Mouse (Mus musculus): ENCODE data around the gene St3gal5. TPM values are rescaled to one million over a fixed set of nuclear protein-coding genes. Genes with fewer than 3 reads are reported as not detected.
A peak's percentile ranks its signal among the peaks of the same experiment; 100 is the strongest.

The St3gal5 gene
- polyA plus RNA-seq, 1 experiment from 2014 or later, result 40.0 TPM

DNA sequence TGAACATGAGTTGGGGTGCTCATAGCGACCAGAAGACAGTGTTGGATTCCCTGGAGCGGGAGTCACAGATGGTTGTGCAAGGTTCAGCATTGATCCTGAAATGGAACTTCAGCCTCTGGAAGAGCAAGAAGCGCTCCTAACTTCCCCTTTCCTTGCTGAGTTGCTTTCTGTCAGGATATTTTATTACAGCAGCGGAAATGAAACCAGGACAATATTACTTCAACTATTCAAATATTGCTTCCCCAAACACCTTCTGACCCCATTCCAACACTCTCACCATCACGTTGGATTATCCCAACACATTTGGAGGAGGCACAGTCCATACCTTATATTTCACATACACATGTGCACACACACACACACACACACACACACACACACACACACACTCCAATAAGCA, 64.4 kb downstream of the St3gal5 start:
- Histone ChIP-seq H3K9me3 (replicated peaks) (no peaks in the 10 kb centered on the region), H3K4me1 (0 out of 2 replicates have a peak, but pooled peaks cover 10% of the 10 kb centered on the region), H3K36me3 (no peaks in the 10 kb centered on the region), H3K27ac (replicated peaks) (no peak overlapping the region), H3K27me3 (ENCODE audit: low read depth, poor library complexity, severe bottlenecking) (no peaks in the 10 kb centered on the region), H3K4me3 (no peak overlapping the region)
- DNase-seq (ENCODE audit: low spot score), result no peak
- 88% methylated on average over 5 of the region's 5 CpGs for WGBS

DNA sequence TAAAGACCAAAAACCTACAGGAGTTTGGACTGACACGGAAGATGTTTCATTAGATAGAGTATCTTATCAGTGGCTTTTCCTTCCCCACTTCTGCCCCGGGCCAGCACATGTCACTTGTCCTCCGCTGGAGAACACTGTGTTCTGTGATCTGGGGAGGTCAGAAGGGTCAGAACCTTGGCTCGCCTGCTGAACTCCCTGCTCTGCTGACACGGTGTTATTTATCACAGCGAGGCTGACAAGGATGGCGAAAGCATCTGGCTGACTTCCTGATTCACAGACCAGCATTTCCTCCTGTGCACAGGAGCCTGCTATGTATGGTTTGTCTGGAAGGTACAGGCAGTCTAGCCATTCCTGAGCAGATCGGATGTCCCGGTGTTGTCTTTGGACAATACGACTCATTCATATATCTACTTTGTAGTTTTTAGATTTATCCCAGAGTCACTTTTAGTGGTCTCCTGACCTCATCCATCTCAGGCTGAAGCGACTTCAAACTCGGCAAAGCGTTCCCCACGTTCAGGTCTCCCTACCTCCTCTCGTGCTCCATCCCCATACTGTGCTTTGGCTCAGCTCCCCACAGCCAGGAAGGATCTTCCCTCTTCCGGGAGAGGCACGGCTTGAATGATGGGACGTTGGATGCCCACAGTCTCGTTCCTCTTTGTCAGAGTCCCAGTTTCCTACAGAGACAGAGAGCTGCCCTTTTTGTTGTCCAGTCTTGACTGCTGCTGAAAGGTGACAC, 64.9 kb downstream of the St3gal5 start:
- WGBS, result 71% methylated on average over 19 of the region's 19 CpGs
- no peak for DNase-seq (ENCODE audit: low spot score)
- Histone ChIP-seq H3K4me3 (no peak overlapping the region), H3K27ac (replicated peaks) (no peak overlapping the region; the same call in 1 of the 2 replicates), H3K9me3 (replicated peaks) (no peaks in the 10 kb centered on the region), H3K4me1 (0 out of 2 replicates have a peak, but pooled peaks cover 10% of the 10 kb centered on the region), H3K36me3 (no peaks in the 10 kb centered on the region), H3K27me3 (ENCODE audit: low read depth, poor library complexity, severe bottlenecking) (no peaks in the 10 kb centered on the region)

DNA sequence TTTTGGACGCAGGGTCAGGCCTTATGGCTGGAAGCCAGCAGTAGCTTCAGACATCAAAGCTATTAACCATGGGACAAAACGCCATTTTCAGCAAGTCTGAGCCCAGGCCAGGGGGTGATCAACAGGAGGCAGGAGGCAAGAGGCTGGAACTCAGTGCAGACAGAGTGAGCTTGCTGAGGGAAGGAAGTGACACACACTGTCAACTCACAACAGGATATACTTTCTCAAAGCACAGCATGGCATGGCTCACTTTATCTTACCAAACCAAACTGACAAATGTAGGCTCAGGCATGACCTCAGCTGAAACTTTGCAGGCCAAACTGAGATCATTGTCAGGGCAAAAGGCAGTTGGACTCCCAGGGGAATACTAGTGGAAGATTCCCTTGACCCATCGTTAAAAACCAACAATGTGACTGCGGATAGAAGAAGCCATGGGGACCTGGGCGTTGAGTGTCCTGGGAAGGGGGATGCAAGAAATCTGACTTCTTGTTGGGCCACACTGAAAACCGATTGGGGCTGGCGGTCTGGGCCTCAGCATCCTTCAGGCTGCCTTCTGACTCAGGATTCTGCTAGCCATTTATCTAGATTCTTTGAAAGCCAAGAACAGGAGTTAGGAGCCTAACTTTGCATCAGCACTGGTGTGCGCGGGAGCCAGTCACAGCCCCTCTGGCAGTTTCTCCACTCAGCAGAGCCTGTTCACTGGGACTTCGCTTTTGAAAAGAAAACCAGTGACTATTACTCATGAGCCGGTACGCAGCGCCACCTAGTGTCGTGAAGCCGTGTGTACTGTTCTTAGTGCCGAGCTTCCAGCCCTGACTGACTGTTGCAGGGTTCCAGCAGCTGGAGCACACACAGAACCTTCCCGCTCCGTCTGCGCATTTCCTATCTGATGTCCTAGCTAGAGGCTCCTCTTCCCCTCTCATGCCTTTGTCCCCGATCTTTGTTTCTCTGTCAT, 67.2 kb downstream of the St3gal5 start:
- H3K27ac ChIP-seq (replicated peaks), result peak overlapping the region; percentile 2; the same call in 1 of the 2 replicates
- 0 out of 2 replicates have a peak, but pooled peaks cover 10% of the 10 kb centered on the region for H3K4me1 ChIP-seq
- H3K36me3 ChIP-seq, result no peaks in the 10 kb centered on the region
- H3K4me3 ChIP-seq, result no peak overlapping the region
- no peaks in the 10 kb centered on the region for H3K27me3 ChIP-seq (ENCODE audit: low read depth, poor library complexity, severe bottlenecking)
- H3K9me3 ChIP-seq (replicated peaks), result no peaks in the 10 kb centered on the region
- 23% methylated on average over 20 of the region's 20 CpGs for WGBS
- peak; percentile 90 for DNase-seq (ENCODE audit: low spot score)

DNA sequence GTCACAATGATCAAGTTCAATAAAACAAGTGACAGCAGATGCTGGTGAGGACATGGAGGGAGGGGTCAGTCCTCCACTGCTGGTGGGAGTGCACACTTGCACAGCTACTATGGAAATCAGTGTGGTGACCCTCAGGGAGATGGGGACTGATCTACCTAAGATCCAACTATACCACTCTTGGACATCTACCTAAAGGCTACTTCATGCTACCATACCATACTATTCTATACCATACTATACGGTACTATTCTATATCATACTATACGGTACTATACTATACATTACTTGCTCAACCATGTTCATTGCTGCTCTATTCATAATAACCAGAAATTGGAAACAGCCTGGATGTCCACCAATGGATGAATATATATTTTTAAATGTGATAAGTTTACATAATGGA, 68.5 kb downstream of the St3gal5 start:
- H3K4me3 ChIP-seq, result no peak overlapping the region
- H3K9me3 ChIP-seq (replicated peaks), result no peaks in the 10 kb centered on the region
- no peak overlapping the region for H3K27ac ChIP-seq (replicated peaks)
- 49% methylated on average over 2 of the region's 2 CpGs for WGBS
- no peaks in the 10 kb centered on the region for H3K36me3 ChIP-seq
- 0 out of 2 replicates have a peak, but pooled peaks cover 10% of the 10 kb centered on the region for H3K4me1 ChIP-seq
- H3K27me3 ChIP-seq (ENCODE audit: low read depth, poor library complexity, severe bottlenecking), result no peaks in the 10 kb centered on the region
- no peak for DNase-seq (ENCODE audit: low spot score)

DNA sequence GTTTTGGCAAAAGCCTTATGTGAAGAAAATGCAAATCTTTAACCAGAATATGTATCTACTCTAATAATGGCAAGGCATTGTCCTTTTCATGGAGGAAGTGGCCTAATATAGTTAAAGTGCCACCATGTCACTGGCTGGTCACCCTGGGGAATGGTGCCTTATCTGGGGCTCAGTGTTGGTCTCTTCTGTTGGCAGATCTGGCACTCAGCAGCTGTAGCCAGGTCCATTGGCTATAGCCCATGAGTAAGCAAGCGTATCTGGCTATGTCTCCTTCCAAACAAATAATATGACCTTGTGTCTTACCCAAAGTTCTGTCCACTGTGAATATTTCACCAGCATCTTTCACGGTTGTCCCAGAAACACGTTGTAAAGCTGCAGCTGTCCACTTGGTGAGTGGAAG, 74.0 kb downstream of the St3gal5 start:
- WGBS, result 84% methylated on average over 3 of the region's 3 CpGs
- Histone ChIP-seq H3K9me3 (replicated peaks) (no peaks in the 10 kb centered on the region), H3K27ac (replicated peaks) (no peak overlapping the region)

DNA sequence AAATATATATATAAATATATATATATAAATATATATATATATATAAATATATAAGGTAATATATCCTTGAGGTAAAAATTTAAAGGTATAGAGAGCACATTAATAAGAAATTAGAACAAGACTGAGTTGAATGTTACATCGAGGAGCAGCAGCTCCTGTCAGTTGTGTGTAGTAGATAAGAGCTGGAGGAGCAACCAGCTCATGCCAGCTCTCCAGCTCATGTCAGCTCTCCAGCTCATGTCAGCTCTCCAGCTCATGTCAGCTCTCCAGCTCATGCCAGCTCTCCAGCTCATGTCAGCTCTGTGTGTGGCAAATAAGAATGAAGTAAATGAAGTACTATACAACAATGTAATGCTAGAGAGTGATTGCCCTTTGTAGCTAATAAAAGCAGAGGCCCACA, 76.0 kb downstream of the St3gal5 start:
- H3K9me3 ChIP-seq (replicated peaks), result no peaks in the 10 kb centered on the region
- WGBS, result 90% methylated on average over 1 of the region's 1 CpGs
- DNase-seq (ENCODE audit: low spot score), result no peak
- H3K4me3 ChIP-seq, result no peak overlapping the region
- no peaks in the 10 kb centered on the region for H3K27me3 ChIP-seq (ENCODE audit: low read depth, poor library complexity, severe bottlenecking)
- H3K27ac ChIP-seq (replicated peaks), result no peak overlapping the region
- peaks cover 10% of the 10 kb centered on the region for H3K4me1 ChIP-seq
- no peaks in the 10 kb centered on the region for H3K36me3 ChIP-seq

More for the DNA sequence above, 74.0 kb downstream of the St3gal5 start:
- no peak overlapping the region for H3K4me3 ChIP-seq
- DNase-seq (ENCODE audit: low spot score), result no peak
- peaks cover 10% of the 10 kb centered on the region for H3K4me1 ChIP-seq
- H3K36me3 ChIP-seq, result no peaks in the 10 kb centered on the region
- no peaks in the 10 kb centered on the region for H3K27me3 ChIP-seq (ENCODE audit: low read depth, poor library complexity, severe bottlenecking)

DNA sequence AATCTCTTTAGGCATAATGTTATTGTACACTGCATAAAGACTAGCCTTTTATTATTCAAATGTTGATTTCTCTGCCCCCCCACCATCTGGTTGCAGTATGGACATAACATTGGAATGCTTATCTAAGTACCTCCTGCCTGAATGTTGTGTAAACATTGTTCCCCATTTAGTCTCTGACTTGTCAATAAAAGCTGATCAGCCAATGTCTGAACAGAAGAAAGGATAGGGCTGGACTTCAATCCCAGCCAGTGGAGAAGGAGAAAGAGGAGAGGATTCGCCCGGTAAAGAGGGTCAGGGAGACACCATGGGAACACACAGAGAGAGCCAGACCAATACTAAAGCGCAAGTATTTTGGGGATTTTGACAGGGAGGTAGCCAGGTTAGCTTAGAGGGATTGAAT, 78.0 kb downstream of the St3gal5 start:
- Histone ChIP-seq H3K27me3 (ENCODE audit: low read depth, poor library complexity, severe bottlenecking) (no peaks in the 10 kb centered on the region), H3K4me1 (peaks cover 10% of the 10 kb centered on the region), H3K4me3 (no peak overlapping the region), H3K27ac (replicated peaks) (no peak overlapping the region), H3K9me3 (replicated peaks) (no peaks in the 10 kb centered on the region), H3K36me3 (no peaks in the 10 kb centered on the region)
- DNase-seq (ENCODE audit: low spot score), result no peak
- 39% methylated on average over 3 of the region's 3 CpGs for WGBS

DNA sequence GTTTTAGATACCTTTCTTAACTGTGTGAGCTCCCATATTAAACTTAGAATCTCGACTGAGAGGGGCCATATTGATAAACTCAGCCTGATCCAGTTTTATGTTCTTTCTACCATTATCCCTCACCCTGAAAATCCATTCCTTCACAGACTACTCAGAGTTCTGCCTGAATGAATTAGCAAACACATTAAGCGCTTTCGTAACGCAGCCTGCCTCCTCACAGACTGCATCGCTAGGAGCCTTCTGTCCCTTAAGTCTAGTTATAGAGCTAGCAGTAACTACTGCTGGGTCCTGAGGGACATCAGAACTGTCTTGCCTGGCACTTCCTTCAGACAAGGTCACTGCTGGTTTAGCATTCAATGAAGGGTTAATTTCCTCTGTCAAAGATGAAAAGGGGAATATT, 78.6 kb downstream of the St3gal5 start:
- Histone ChIP-seq H3K36me3 (no peaks in the 10 kb centered on the region), H3K27me3 (ENCODE audit: low read depth, poor library complexity, severe bottlenecking) (no peaks in the 10 kb centered on the region), H3K27ac (replicated peaks) (no peak overlapping the region), H3K4me3 (no peak overlapping the region), H3K9me3 (replicated peaks) (no peaks in the 10 kb centered on the region), H3K4me1 (peaks cover 10% of the 10 kb centered on the region)
- no peak for DNase-seq (ENCODE audit: low spot score)
- WGBS, result 84% methylated on average over 5 of the region's 5 CpGs

DNA sequence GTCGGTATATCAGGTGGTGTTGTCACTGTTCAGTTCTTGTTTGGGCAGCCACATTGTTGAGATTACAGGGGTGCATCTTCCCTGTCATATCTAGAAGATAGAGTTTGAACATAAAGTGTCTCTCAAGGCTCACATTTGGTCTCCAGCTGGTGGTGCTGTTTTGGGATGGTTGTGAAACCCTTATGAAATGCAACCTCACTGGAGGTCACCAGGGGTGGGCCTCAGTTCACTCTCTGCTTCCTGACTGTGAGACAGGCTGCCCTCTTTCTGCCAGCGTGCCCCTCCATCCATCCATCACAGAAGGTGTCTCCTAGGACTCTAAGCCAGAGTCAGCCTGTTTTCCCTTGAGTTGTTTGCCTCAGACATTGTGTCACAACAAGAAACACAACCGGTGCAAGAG, 80.0 kb downstream of the St3gal5 start:
- Histone ChIP-seq H3K9me3 (replicated peaks) (no peaks in the 10 kb centered on the region), H3K36me3 (no peaks in the 10 kb centered on the region), H3K4me3 (no peak overlapping the region), H3K4me1 (peaks cover 10% of the 10 kb centered on the region), H3K27me3 (ENCODE audit: low read depth, poor library complexity, severe bottlenecking) (no peaks in the 10 kb centered on the region), H3K27ac (replicated peaks) (no peak overlapping the region)
- DNase-seq (ENCODE audit: low spot score), result no peak
- WGBS, result 80% methylated on average over 3 of the region's 3 CpGs

DNA sequence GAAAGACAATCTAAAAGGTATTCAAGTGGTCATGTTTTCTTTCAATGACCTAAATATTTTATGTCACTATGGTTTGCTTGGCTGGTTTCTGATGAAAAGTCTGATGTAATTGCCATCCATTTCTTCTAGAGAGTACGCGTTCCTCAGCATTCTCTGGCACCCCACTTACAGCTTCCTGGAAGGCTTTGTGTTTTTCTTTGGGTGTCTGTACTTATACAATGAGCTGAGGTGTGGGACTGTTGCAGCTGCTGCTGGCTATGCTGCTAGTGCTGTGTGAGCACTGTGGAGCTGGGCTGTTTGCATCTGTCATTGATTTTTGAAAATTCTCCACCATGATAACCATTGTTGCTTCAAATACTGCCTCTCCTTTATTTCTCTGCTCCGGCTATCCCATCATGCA, 81.6 kb downstream of the St3gal5 start:
- no peak for DNase-seq (ENCODE audit: low spot score)
- Histone ChIP-seq H3K27me3 (ENCODE audit: low read depth, poor library complexity, severe bottlenecking) (no peaks in the 10 kb centered on the region), H3K9me3 (replicated peaks) (no peaks in the 10 kb centered on the region), H3K4me1 (peaks cover 10% of the 10 kb centered on the region), H3K4me3 (no peak overlapping the region), H3K36me3 (no peaks in the 10 kb centered on the region), H3K27ac (replicated peaks) (no peak overlapping the region)
- WGBS, result 92% methylated on average over 3 of the region's 3 CpGs

DNA sequence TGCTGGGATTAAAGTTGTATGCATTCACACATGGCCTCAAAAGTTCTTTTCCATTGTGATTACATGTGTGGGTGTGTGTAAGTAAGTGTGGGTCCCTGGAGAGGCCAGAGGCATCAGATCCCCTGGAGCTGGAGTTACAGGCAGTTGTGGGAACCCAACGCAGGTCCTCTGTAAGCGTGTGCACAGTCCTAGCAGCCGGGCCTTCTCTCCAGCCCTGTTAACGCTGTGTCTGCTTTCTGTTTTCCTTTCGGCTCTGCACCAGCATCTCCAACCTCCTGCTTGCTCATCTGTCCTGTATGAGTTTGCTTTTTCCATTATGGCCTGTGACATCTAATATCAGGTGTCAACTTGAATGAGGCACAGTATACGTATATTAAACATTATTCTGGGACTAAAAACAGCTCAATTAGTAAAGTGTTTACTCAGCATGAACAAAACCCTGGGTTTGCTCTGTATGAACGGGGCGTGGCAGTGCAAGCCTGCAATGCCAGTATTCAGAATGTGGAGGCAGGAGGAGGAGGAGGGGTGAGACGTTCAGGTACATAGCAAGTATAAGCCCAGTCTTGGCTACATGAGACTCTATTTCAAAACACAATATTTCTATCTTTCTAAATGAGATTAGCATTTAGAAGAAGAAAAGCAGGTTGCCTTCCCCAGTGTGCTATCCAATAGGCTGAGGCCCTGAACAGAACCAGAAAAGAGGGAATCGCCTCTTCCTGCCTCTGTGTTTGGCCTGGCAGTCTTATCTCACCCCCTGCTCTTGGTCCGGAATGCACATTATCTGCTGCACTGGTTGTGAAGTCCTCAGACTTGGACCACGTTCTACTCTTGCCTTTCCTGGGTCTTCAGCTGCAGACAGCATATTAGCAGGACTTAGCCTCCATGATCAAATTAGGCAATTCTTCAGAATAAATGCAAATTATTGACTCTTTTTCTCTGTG, 82.4 kb downstream of the St3gal5 start:
- 85% methylated on average over 12 of the region's 12 CpGs for WGBS
- Histone ChIP-seq H3K9me3 (replicated peaks) (no peaks in the 10 kb centered on the region), H3K27ac (replicated peaks) (no peak overlapping the region), H3K27me3 (ENCODE audit: low read depth, poor library complexity, severe bottlenecking) (no peaks in the 10 kb centered on the region), H3K36me3 (no peaks in the 10 kb centered on the region), H3K4me3 (no peak overlapping the region), H3K4me1 (peaks cover 10% of the 10 kb centered on the region)
- DNase-seq (ENCODE audit: low spot score), result no peak

DNA sequence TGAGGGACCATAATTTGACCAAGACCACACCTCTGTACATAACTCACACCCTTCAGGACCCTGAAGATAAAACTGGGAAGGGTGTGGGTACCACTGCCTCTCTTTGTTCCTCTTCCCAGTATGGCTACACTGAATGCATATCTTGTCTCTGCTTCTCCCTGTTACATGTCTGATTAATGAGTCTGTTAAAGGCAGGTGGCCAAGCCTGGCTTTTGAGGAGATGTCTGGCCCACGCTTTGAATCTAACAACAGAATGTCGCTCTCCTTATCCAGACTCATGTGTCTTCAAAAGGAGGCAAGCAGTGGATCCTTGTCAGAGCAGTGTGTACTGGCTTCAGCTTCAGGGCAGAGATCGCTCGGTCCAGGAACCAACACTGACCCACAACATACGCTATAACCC, 87.2 kb downstream of the St3gal5 start:
- H3K36me3 ChIP-seq, result no peaks in the 10 kb centered on the region
- peaks cover 33% of the 10 kb centered on the region for H3K27me3 ChIP-seq (ENCODE audit: low read depth, poor library complexity, severe bottlenecking)
- no peaks in the 10 kb centered on the region for H3K9me3 ChIP-seq (replicated peaks)
- H3K4me3 ChIP-seq, result no peak overlapping the region
- DNase-seq (ENCODE audit: low spot score), result no peak
- 91% methylated on average over 5 of the region's 5 CpGs for WGBS
- peaks cover 14% of the 10 kb centered on the region for H3K4me1 ChIP-seq
- H3K27ac ChIP-seq (replicated peaks), result no peak overlapping the region
